ENCODE assay signal across 29 mouse cellular contexts in genomic region chr2:84646138-84646537, GRCm38 (mm10). TPM values are rescaled to one million over a fixed set of nuclear protein-coding genes. Genes with fewer than 3 reads are reported as not detected.
DNase-seq lines count a peak whose midpoint lies in the region; ATAC-seq and TF ChIP-seq lines count a peak whose summit lies in the region.
"Had no signal": no experiment of that assay in that cellular context is flagged by ENCODE, and none has a peak within 500 bp of the region (broad histone marks: within the 10 kb centered on the region; RNA-seq: fewer than 3 reads in every experiment).

No protein-coding gene starts in this region.

- H3K9me3 ChIP-seq in heart, embryonic 11.5 days (replicated peaks; ENCODE audit: control insufficient read depth, low read length) = no peaks in the 10 kb centered on the region
- no peaks in the 10 kb centered on the region for H3K9me3 ChIP-seq in heart, postnatal 0 days (replicated peaks; ENCODE audit: control insufficient read depth, low read length)
- no peaks in the 10 kb centered on the region for H3K9me3 ChIP-seq in lung, embryonic 14.5 days (ENCODE audit: low read depth, low read length)
- H3K9me3 ChIP-seq: embryonic facial prominence, embryonic 10.5 days; forebrain, embryonic 15.5 days; limb, embryonic 13.5 days; liver, embryonic 13.5 days; lung, embryonic 15.5 days; midbrain, embryonic 10.5 days had no signal

- H3K9ac ChIP-seq in heart, embryonic 11.5 days (ENCODE audit: low read depth, low read length) = no peak overlapping the region
- no peak overlapping the region for H3K9ac ChIP-seq in heart, adult 2 months (ENCODE audit: low read depth, low read length)
- no peak overlapping the region for H3K9ac ChIP-seq in heart, postnatal 0 days (replicated peaks; ENCODE audit: low read depth, low read length)
- H3K9ac ChIP-seq in lung, embryonic 14.5 days = no peak overlapping the region
- H3K9ac ChIP-seq: forebrain, embryonic 15.5 days; limb, embryonic 13.5 days; liver, embryonic 13.5 days; lung, embryonic 15.5 days had no signal

- H3K27me3 ChIP-seq in heart, embryonic 11.5 days (ENCODE audit: control insufficient read depth, insufficient read depth, low read length) = no peaks in the 10 kb centered on the region
- H3K27me3 ChIP-seq in heart, adult 2 months (ENCODE audit: control insufficient read depth, insufficient read depth, low read length) = no peaks in the 10 kb centered on the region
- H3K27me3 ChIP-seq in heart, postnatal 0 days (ENCODE audit: control insufficient read depth, insufficient read depth, low read length) = no peaks in the 10 kb centered on the region
- no peaks in the 10 kb centered on the region for H3K27me3 ChIP-seq in lung, embryonic 14.5 days (ENCODE audit: insufficient read depth, low read length)
- no peaks in the 10 kb centered on the region; the same call in 1 of the 2 replicates for H3K27me3 ChIP-seq in thymus, adult 2 months (ENCODE audit: control insufficient read depth, insufficient read depth, low read length)
- H3K27me3 ChIP-seq: forebrain, embryonic 15.5 days; limb, embryonic 13.5 days; liver, embryonic 13.5 days; lung, embryonic 15.5 days had no signal

- intact Hi-C loops in heart, adult 2 months (cut with DNase I) = no loop called here
- intact Hi-C loops in heart, postnatal 25 days (cut with DNase I) = no loop called here

- peaks cover 35% of the 10 kb centered on the region for H3K4me1 ChIP-seq in heart, embryonic 11.5 days (ENCODE audit: control insufficient read depth, insufficient read depth, low read length)
- H3K4me1 ChIP-seq in heart, adult 2 months (ENCODE audit: control insufficient read depth, insufficient read depth, low read length) = peaks cover 25% of the 10 kb centered on the region
- H3K4me1 ChIP-seq in heart, postnatal 0 days (ENCODE audit: control insufficient read depth, insufficient read depth) = peaks cover 56% of the 10 kb centered on the region
- no peaks in the 10 kb centered on the region; the same call in 1 of the 2 replicates for H3K4me1 ChIP-seq in lung, embryonic 14.5 days (ENCODE audit: insufficient read depth)
- H3K4me1 ChIP-seq in brown adipose tissue, adult 24 weeks (ENCODE audit: control insufficient read depth, insufficient read depth, insufficient read length, low read length) = peaks cover 14% of the 10 kb centered on the region
- no peaks in the 10 kb centered on the region for H3K4me1 ChIP-seq in thymus, adult 2 months (replicated peaks; ENCODE audit: control insufficient read depth, insufficient read depth, low read length)

- no peak for TF ChIP-seq EP300 in heart, adult 2 months (IDR thresholded peaks at IDR 0.05; ENCODE audit: insufficient read depth, low read depth, low read length)
- TF ChIP-seq EP300 in heart, postnatal 0 days (IDR thresholded peaks at IDR 0.05; ENCODE audit: low read depth) = no peak

- H3K36me3 ChIP-seq in heart, embryonic 11.5 days (ENCODE audit: control insufficient read depth, insufficient read depth, low read length) = no peaks in the 10 kb centered on the region
- peaks cover 62% of the 10 kb centered on the region for H3K36me3 ChIP-seq in heart, adult 2 months (ENCODE audit: control insufficient read depth, insufficient read depth, low read length)
- H3K36me3 ChIP-seq in heart, postnatal 0 days (replicated peaks; ENCODE audit: control insufficient read depth, insufficient read depth, low read length) = no peaks in the 10 kb centered on the region
- no peaks in the 10 kb centered on the region for H3K36me3 ChIP-seq in lung, embryonic 14.5 days (ENCODE audit: insufficient read depth)
- no peaks in the 10 kb centered on the region for H3K36me3 ChIP-seq in thymus, adult 2 months (ENCODE audit: control insufficient read depth, insufficient read depth, low read length)
- H3K36me3 ChIP-seq: forebrain, embryonic 15.5 days; limb, embryonic 13.5 days; liver, embryonic 13.5 days; lung, embryonic 15.5 days had no signal

- no peak for TF ChIP-seq CTCF in heart, adult 2 months (IDR thresholded peaks at IDR 0.05)
- TF ChIP-seq CTCF in heart, postnatal 0 days (IDR thresholded peaks at IDR 0.05; ENCODE audit: low read depth) = no peak
- TF ChIP-seq CTCF in lung, embryonic 14.5 days (IDR thresholded peaks at IDR 0.05; ENCODE audit: low read depth) = no peak
- TF ChIP-seq CTCF in thymus, adult 2 months (IDR thresholded peaks at IDR 0.05; ENCODE audit: borderline replicate concordance, control insufficient read depth, extremely low read depth, insufficient read depth, low read length, poor library complexity) = no peak

- 71% methylated on average over 1 of the region's 1 CpGs for WGBS in heart, embryonic 11.5 days (ENCODE audit: insufficient replicate concordance)
- WGBS in heart, adult 2 months = 11% methylated on average over 1 of the region's 1 CpGs
- 4% methylated on average over 1 of the region's 1 CpGs for WGBS in heart, postnatal 0 days
- WGBS in lung, embryonic 14.5 days = 63% methylated on average over 1 of the region's 1 CpGs
- WGBS in thymus, adult 2 months = 84% methylated on average over 1 of the region's 1 CpGs

- ATAC-seq in heart, embryonic 11.5 days (replicated peaks; ENCODE audit: insufficient number of reproducible peaks, low FRiP score, low TSS enrichment) = no peak
- no peak for ATAC-seq in heart, postnatal 0 days (ENCODE audit: insufficient read depth, low read depth)
- ATAC-seq in lung, embryonic 14.5 days (ENCODE audit: insufficient read depth) = no peak
- ATAC-seq: forebrain, embryonic 15.5 days had no signal

- 0 out of 2 replicates have a peak overlapping the region, but pooled peaks have one; percentile 22 for H3K27ac ChIP-seq in heart, embryonic 11.5 days (ENCODE audit: low read depth, low read length)
- H3K27ac ChIP-seq in heart, adult 2 months = no peak overlapping the region
- H3K27ac ChIP-seq in heart, postnatal 0 days (ENCODE audit: low read depth) = peak overlapping the region; percentile 39; the same call in 1 of the 2 replicates
- H3K27ac ChIP-seq in lung, embryonic 14.5 days (ENCODE audit: low read depth) = no peak overlapping the region
- H3K27ac ChIP-seq in brown adipose tissue, adult 24 weeks (replicated peaks; ENCODE audit: low read depth, low read length) = 0 out of 2 replicates have a peak overlapping the region, but pooled peaks have one; percentile 2
- H3K27ac ChIP-seq in thymus, adult 2 months (ENCODE audit: control insufficient read depth, insufficient read depth, low read length) = no peak overlapping the region
- H3K27ac ChIP-seq: embryonic facial prominence, embryonic 10.5 days; forebrain, embryonic 15.5 days; kidney, postnatal 0 days; limb, embryonic 13.5 days; liver, embryonic 13.5 days; lung, embryonic 15.5 days; midbrain, embryonic 10.5 days had no signal

- peak overlapping the region; percentile 27 for H3K4me2 ChIP-seq in heart, embryonic 11.5 days
- peak overlapping the region; percentile 72; the same call in 1 of the 2 replicates for H3K4me2 ChIP-seq in heart, postnatal 0 days (ENCODE audit: low read depth, low read length)
- H3K4me2 ChIP-seq in lung, embryonic 14.5 days = 0 out of 2 replicates have a peak overlapping the region, but pooled peaks have one; percentile 10
- H3K4me2 ChIP-seq: forebrain, embryonic 15.5 days; limb, embryonic 13.5 days; liver, embryonic 13.5 days; lung, embryonic 15.5 days had no signal

- TF ChIP-seq POLR2A in heart, adult 2 months (IDR thresholded peaks at IDR 0.05; ENCODE audit: insufficient read depth, low read depth, low read length) = no peak
- no peak for TF ChIP-seq POLR2A in thymus, adult 2 months (IDR thresholded peaks at IDR 0.05; ENCODE audit: control insufficient read depth, extremely low read depth, insufficient read depth, low read length, poor library complexity)

- no peak for DNase-seq in heart, adult 2 months
- DNase-seq in heart, postnatal 0 days (ENCODE audit: low spot score) = no peak
- no peak for DNase-seq in heart, postnatal 25 days (ENCODE audit: low spot score)
- DNase-seq in lung, embryonic 14.5 days = no peak
- DNase-seq in lung, postnatal 10 days = no peak
- no peak for DNase-seq in thymus, adult 2 months
- DNase-seq: adrenal gland, postnatal 36 days; cerebellum, adult 11-12 months; cerebellum, postnatal 10 days; gastrocnemius, postnatal 10 days; heart, adult 18-20 months; kidney, adult 2 months; layer of hippocampus, adult 9-11 months; liver, embryonic 13.5 days; thymus, postnatal 36 days had no signal

- peaks cover 14% of the 10 kb centered on the region for H3K79me2 ChIP-seq in heart, adult 2 months (replicated peaks; ENCODE audit: control insufficient read depth, insufficient read depth, low read length)

- no peak overlapping the region for H3K4me3 ChIP-seq in heart, embryonic 11.5 days (ENCODE audit: low read depth, low read length)
- H3K4me3 ChIP-seq in heart, adult 2 months = no peak overlapping the region
- no peak overlapping the region for H3K4me3 ChIP-seq in heart, postnatal 0 days (ENCODE audit: low read depth, low read length)
- no peak overlapping the region for H3K4me3 ChIP-seq in lung, embryonic 14.5 days (ENCODE audit: low read depth, low read length)
- no peak overlapping the region for H3K4me3 ChIP-seq in brown adipose tissue, adult 24 weeks (ENCODE audit: insufficient read depth, low read depth, low read length)
- H3K4me3 ChIP-seq in thymus, adult 2 months (ENCODE audit: control insufficient read depth, insufficient read depth, low read length) = no peak overlapping the region
- H3K4me3 ChIP-seq: embryonic facial prominence, embryonic 10.5 days; forebrain, embryonic 15.5 days; limb, embryonic 13.5 days; liver, embryonic 13.5 days; lung, embryonic 15.5 days; midbrain, embryonic 10.5 days had no signal

RNA-seq across cellular contexts. Expression of gene Ctnnd1, which starts 4.4 kb away (rescaled TPM):
- 71.2 and 77.5 TPM in 2 replicates for polyA plus RNA-seq in heart, embryonic 11.5 days (2014; fragmentation: Nextera tagmentation; extraction: Ambion mirVana)
- 10 to 100 TPM; 53.4 to 61.4 TPM for total RNA-seq in heart, adult 2 months (2021)
- polyA plus RNA-seq in heart, adult 2 months (2012; rRNA removed) = 26.5 and 54.5 TPM in 2 replicates
- total RNA-seq in heart, postnatal 0 days (2014; rRNA removed; ENCODE audit: low replicate concordance) = 121 and 156 TPM in 2 replicates
- 26.5 and 29.8 TPM in 2 replicates for polyA plus RNA-seq in heart, postnatal 0 days (2015; fragmentation: Nextera tagmentation; extraction: Ambion mirVana)
- total RNA-seq in heart, postnatal 25 days (2021) = 10 to 100 TPM; 66.6 to 70.4 TPM
- 59.9 and 63.3 TPM in 2 replicates for polyA plus RNA-seq in lung, embryonic 14.5 days (2014; fragmentation: Nextera tagmentation; extraction: Ambion mirVana)
- 32.5 and 35.3 TPM in 2 replicates for polyA plus RNA-seq in brown adipose tissue, adult 24 weeks (2012; ENCODE audit: insufficient read depth, insufficient read length, missing spikeins)
- 10.5 and 13.6 TPM in 2 replicates for polyA plus RNA-seq in thymus, adult 2 months (2012; rRNA removed)

RNA-seq across cellular contexts. Expression of gene Btbd18, which starts 12.7 kb away (rescaled TPM):
- polyA plus RNA-seq in heart, embryonic 11.5 days (2014; fragmentation: Nextera tagmentation; extraction: Ambion mirVana) = 0.14 and 0.20 TPM in 2 replicates
- total RNA-seq in heart, adult 2 months (2021) = not detected
- not detected in 2 replicates for polyA plus RNA-seq in heart, adult 2 months (2012; rRNA removed)
- total RNA-seq in heart, postnatal 0 days (2014; rRNA removed; ENCODE audit: low replicate concordance) = not detected in 2 replicates
- polyA plus RNA-seq in heart, postnatal 0 days (2015; fragmentation: Nextera tagmentation; extraction: Ambion mirVana) = 0.05 and 0.08 TPM in 2 replicates
- total RNA-seq in heart, postnatal 25 days (2021) = not detected
- polyA plus RNA-seq in lung, embryonic 14.5 days (2014; fragmentation: Nextera tagmentation; extraction: Ambion mirVana) = 0.22 and 0.39 TPM in 2 replicates
- not detected in 2 replicates for polyA plus RNA-seq in brown adipose tissue, adult 24 weeks (2012; ENCODE audit: insufficient read depth, insufficient read length, missing spikeins)
- polyA plus RNA-seq in thymus, adult 2 months (2012; rRNA removed) = not detected in 2 replicates
- total RNA-seq: heart, adult 18-20 months; left cerebral cortex, adult 18-20 months; left cerebral cortex, postnatal 25 days had no signal
- polyA plus RNA-seq: cortical plate, adult 2 months; large intestine, adult 2 months; spleen, adult 2 months had no signal

RNA-seq across cellular contexts. Expression of gene Selenoh, which starts 24.4 kb away (rescaled TPM):
- polyA plus RNA-seq in heart, embryonic 11.5 days (2014; fragmentation: Nextera tagmentation; extraction: Ambion mirVana) = 298 and 299 TPM in 2 replicates
- total RNA-seq in heart, adult 2 months (2021) = 10 to 100 TPM; 21.8 to 28.0 TPM
- polyA plus RNA-seq in heart, adult 2 months (2012; rRNA removed) = 18.0 and 19.6 TPM in 2 replicates
- 240 and 350 TPM in 2 replicates for total RNA-seq in heart, postnatal 0 days (2014; rRNA removed; ENCODE audit: low replicate concordance)
- polyA plus RNA-seq in heart, postnatal 0 days (2015; fragmentation: Nextera tagmentation; extraction: Ambion mirVana) = 137 and 149 TPM in 2 replicates
- total RNA-seq in heart, postnatal 25 days (2021) = 10 to 100 TPM; 22.4 to 25.2 TPM
- 419 and 427 TPM in 2 replicates for polyA plus RNA-seq in lung, embryonic 14.5 days (2014; fragmentation: Nextera tagmentation; extraction: Ambion mirVana)
- polyA plus RNA-seq in brown adipose tissue, adult 24 weeks (2012; ENCODE audit: insufficient read depth, insufficient read length, missing spikeins) = 27.5 and 33.4 TPM in 2 replicates
- polyA plus RNA-seq in thymus, adult 2 months (2012; rRNA removed) = 172 and 191 TPM in 2 replicates

RNA-seq across cellular contexts. Expression of gene Gm28635, which starts 31.7 kb away (rescaled TPM):
- polyA plus RNA-seq in heart, embryonic 11.5 days (2014; fragmentation: Nextera tagmentation; extraction: Ambion mirVana) = not detected in 2 replicates
- total RNA-seq in heart, adult 2 months (2021) = 1 to 10 TPM; 5.8 to 5.9 TPM
- polyA plus RNA-seq in heart, adult 2 months (2012; rRNA removed) = not detected in 2 replicates
- total RNA-seq in heart, postnatal 0 days (2014; rRNA removed; ENCODE audit: low replicate concordance) = not detected in 2 replicates
- not detected in 2 replicates for polyA plus RNA-seq in heart, postnatal 0 days (2015; fragmentation: Nextera tagmentation; extraction: Ambion mirVana)
- 1 to 10 TPM; 5.4 to 5.8 TPM for total RNA-seq in heart, postnatal 25 days (2021)
- not detected in 2 replicates for polyA plus RNA-seq in lung, embryonic 14.5 days (2014; fragmentation: Nextera tagmentation; extraction: Ambion mirVana)
- polyA plus RNA-seq in brown adipose tissue, adult 24 weeks (2012; ENCODE audit: insufficient read depth, insufficient read length, missing spikeins) = not detected in 2 replicates
- polyA plus RNA-seq in thymus, adult 2 months (2012; rRNA removed) = not detected in 2 replicates
- total RNA-seq: adrenal gland, postnatal 36 days; gastrocnemius, postnatal 10 days had no signal
- polyA plus RNA-seq: cortical plate, adult 2 months; embryonic facial prominence, embryonic 10.5 days; forebrain, embryonic 15.5 days; kidney, adult 2 months; kidney, postnatal 0 days; large intestine, adult 2 months; limb, embryonic 13.5 days; liver, embryonic 13.5 days; lung, embryonic 15.5 days; midbrain, embryonic 10.5 days; neural tube, embryonic 11.5 days; spleen, adult 2 months had no signal

RNA-seq across cellular contexts. Expression of gene Med19, which starts 32.1 kb away (rescaled TPM):
- 41.8 and 42.1 TPM in 2 replicates for polyA plus RNA-seq in heart, embryonic 11.5 days (2014; fragmentation: Nextera tagmentation; extraction: Ambion mirVana)
- total RNA-seq in heart, adult 2 months (2021) = 10 to 100 TPM; 11.5 to 14.2 TPM
- polyA plus RNA-seq in heart, adult 2 months (2012; rRNA removed) = 6.8 and 10.4 TPM in 2 replicates
- 8.1 and 41.5 TPM in 2 replicates for total RNA-seq in heart, postnatal 0 days (2014; rRNA removed; ENCODE audit: low replicate concordance)
- 15.9 and 17.0 TPM in 2 replicates for polyA plus RNA-seq in heart, postnatal 0 days (2015; fragmentation: Nextera tagmentation; extraction: Ambion mirVana)
- total RNA-seq in heart, postnatal 25 days (2021) = 10 to 100 TPM; 13.2 to 13.7 TPM
- polyA plus RNA-seq in lung, embryonic 14.5 days (2014; fragmentation: Nextera tagmentation; extraction: Ambion mirVana) = 44.8 and 45.4 TPM in 2 replicates
- 11.5 and 13.0 TPM in 2 replicates for polyA plus RNA-seq in brown adipose tissue, adult 24 weeks (2012; ENCODE audit: insufficient read depth, insufficient read length, missing spikeins)
- 10.6 and 11.6 TPM in 2 replicates for polyA plus RNA-seq in thymus, adult 2 months (2012; rRNA removed)

Comparison
In these comparisons a context has a peak if more than half of its experiments do, and no peak if none do; other contexts are left out.
1. H3K27ac ChIP-seq: peak in heart, embryonic 11.5 days (single experiment), heart, postnatal 0 days (single experiment) and brown adipose tissue, adult 24 weeks (single experiment); none in heart, adult 2 months (single experiment), lung, embryonic 14.5 days (single experiment) and thymus, adult 2 months (single experiment).
2. H3K4me2 ChIP-seq: peak in every context shown above with its lines; median percentile 72 in heart, postnatal 0 days; 27 in heart, embryonic 11.5 days; 10 in lung, embryonic 14.5 days.